Mouse (Mus musculus): ENCODE data around the gene Tenm4.
A peak's percentile ranks its signal among the peaks of the same experiment; 100 is the strongest.
"Not testable (repeated sequence)": the region's sequence is repeated elsewhere in the genome, so short reads cannot be mapped to it uniquely, and the experiment has no call there.

The Tenm4 gene

DNA sequence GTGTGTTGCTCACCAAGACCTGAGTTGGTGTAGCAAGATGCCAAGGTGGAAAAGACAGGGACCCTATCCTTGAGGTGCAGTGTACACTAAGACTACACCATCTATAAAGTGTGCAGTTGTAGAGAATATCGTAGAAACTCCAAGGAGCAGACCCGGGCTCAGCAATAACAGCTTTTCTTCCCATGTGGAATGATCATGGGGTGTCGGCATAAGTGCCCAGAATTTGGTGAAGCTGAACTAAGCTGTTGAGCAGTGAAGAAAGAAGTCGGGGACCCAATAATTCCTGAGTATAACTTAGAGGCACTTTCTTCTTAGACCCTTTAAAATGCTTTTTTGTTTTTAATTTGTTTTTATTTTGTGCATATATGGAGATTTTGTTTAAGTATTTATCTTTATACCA lies 426.8 kb downstream of the Tenm4 start:
- DNase-seq: no peak

DNA sequence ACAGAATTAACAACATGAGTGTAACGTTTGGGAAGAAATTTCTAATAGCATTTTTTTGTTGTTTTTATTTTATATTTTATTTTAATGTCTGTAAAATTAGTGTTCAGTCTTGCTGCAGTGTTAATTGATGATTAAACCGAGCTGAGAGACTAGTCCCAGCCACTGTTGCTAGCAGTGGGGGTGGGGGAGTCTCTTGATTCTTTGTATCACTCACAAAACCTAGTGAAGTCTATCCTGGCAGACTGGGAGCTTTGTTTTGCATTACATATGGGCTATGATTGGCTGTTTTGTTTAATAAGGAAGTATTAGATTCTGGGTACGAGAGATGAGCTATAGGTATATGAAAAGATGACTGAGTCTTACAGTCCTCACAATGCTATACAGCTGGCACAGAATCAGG lies 428.0 kb downstream of the Tenm4 start:
- no peak for DNase-seq

DNA sequence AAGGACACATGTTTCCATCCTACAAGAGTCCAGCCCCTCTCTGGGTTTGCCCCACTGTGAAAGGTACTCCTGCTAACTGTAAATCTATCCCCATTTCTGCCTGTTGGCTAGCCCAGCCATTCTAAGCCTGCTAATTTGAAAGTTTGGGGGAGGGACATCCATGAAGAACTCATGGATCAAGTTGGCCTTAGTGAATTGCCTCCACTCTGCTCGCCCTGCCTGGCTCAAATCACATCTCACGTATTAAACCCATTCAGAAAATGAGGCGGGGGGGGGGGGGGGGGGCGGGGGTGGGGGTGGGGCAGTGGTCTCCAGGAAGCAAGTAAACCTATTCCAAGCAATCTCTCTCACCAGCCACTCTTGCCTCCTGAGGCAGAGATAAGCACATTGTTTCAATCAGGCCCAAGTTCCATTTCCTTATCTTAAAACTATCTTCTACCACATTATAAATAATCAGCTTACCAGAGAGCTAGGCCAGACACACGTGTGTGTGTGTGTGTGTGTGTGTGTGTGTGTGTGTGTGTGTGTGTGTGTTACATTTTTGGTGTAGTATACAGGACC lies 429.4 kb downstream of the Tenm4 start:
- no peak for DNase-seq

DNA sequence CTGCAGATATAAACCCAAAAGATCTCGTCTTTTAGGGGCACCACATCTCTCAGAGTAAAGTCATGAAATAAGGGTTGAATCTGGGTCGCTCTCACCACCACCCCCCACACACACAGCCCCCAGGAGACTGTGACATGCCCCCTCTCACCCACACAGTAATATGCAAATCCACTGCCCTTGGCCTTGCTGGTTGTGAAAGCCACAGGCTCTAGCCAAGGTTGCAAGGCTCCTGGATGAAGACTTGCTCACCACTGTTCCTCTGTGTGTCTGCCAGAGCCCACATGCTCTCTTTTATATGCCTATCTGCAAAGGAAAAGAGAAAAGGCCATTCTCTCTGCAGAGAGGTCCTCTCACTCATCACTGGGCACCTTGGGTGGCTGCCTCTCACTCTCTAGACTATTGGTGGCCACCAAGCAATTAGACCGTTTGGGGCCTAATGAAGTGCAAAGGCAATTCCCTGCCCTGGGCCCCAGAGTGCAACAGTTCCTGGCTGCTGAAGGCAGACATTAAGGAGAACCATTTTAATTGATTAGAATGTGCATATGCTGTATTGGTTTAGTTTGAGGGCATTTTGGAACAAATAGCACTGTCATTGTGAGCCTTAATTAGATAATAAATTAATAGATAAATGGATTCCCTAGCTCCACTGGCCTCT lies 433.2 kb downstream of the Tenm4 start:
- no peak for DNase-seq

DNA sequence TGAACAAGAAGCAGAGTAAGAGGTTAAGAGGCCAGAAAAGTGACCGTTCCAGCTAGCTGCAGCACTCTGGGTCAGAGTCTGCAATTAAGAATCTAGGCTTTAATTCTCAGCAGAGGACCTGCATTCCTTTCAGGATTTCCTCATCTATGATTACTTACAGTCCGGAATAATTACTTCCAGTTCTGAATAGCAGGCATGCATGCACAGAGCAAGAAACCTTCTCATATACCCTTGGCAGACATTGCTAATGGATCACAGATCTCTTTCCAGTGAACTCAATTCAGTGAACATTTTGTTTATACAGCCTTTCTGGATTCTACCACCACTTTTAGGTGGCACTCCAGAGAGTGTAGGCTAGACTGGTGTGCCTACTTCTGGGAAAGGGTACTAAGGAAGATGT lies 434.3 kb downstream of the Tenm4 start:
- DNase-seq: no peak

DNA sequence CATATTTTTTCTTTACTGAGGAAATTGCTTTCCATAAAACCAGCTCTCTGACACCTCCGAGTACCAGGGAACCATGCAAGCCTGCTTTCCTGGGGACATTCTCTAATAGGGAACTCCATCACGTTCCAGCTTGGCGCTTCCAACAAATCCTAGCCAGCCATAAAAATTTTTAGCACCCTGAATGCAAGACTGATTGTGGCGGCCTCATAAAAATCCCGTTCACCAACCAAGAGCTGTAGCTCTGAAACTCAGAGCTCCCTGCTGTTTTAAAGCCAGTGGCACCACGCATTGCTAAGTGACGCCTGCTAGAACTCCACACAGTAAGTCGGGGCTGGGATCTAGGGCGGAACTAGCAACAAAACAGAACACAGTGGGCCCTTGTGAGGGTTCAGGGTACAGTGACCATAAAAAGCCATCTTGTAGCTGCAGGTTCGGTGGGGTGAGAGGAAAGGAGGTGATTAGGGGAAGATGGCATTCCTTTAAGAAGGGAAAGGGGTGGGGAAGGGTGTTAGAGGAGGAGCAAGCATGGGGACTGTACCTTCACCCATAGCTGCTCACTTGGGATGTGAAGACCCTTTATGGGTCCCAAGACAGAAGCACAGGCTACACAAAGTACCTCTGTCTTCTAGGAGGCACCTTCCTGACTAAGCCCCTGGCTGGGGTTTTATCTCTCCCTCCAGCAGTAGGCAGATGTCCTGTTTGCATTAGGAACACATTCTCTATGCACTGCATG lies 439.0 kb downstream of the Tenm4 start:
- DNase-seq: peak; percentile 6

DNA sequence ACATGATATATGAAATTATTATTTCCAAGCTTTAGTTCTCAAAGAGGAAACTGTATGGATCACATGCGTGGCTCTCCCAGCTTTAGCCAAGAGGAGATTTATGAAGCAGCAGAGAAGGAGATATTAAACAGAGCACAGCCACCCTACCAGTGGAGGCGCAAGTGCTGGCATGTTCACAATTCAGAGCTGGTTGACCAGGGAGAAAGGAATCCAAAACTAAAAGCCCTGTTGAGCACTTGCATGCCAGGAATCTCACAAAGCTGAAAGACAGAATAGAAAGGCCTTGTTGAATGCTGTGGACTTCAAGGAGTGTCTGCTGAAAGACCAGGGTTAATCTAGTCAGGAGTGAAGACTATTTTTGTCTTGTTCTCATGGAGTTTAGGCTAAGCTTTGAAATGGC lies 446.3 kb downstream of the Tenm4 start:
- no peak for DNase-seq

DNA sequence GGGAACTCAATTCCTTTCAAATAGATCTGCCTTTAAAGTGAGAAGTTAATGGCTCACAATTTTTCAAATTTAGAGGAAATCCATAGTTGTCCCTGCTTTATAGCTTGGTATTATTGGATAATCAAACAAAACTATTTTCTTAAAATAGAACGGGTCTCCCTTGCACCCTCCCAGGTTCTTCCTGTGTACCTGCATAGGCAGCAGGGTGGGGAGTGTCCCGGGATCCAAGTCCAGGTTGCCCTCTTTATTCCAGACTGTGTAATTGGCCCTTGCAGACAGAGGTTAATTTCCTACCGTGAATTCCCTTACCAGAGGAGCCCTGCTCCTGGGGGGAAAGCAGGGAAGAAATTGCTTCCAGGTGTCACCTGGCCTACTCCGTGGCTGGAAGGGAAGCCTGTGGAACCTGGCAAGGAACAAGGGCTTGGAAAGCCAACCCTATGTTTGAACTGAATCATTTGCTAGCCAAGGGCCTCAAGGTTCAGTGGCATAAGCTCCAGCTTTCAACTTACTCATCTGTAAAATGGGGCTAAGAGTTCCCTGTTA lies 449.0 kb downstream of the Tenm4 start:
- no peak for DNase-seq

DNA sequence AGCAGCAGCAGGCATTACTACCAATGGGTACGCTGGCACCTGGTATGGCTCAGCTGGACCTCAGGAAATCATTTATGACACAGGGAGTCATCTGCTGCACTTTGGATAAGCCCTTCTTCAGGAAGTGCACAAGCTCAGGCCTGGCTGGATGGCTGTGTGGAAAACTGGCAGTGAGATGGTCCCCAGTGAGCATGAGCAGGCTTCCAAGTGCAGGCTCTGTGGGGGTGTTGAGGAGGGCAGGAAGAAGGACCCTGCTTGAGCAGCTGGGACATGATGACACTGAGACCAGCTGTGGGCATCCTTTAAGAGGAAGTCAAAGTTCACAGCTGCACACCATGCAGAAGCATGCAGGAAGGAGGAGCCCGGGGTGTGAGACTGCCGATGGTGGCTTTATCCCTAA lies 455.3 kb downstream of the Tenm4 start:
- no peak for DNase-seq

DNA sequence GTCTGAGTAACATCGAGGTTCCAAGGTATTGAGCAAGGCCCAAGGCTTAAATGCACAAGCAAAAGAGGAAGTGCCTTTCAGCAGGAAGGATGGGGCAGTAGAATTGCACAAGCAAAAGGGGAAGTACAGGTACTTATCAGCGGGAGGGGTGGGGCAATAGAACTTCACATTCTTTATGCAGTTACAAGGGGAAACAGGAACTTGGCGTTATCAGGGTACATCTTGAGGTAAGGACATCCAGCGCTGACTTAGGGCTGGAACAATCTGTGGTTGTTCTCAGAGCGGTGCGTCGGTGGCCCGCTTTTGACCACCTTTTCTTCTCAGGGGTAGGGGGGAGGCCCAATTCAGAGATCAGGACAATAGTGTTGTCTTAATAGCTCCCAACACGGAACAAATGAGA lies 459.5 kb downstream of the Tenm4 start:
- DNase-seq: not testable (repeated sequence)

DNA sequence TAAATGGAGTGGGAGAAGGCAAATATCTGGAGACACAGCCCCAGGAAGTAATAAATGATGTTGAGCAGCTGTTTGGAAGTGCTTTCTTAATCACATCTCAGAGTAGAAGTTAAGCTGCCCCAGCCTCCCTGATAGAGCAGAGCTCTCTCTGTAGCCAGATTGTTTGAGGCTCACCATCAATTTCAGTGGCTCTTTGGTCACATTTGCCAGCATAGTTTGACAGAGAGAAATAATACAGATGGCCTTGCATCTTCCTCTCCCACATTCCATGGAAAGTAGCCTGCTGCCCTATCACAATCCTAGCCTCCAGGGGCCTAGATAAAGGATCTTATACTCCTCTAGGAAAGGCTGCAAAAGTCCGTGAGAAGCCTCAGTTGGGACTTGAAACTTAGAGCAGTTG lies 462.0 kb downstream of the Tenm4 start:
- DNase-seq: no peak

DNA sequence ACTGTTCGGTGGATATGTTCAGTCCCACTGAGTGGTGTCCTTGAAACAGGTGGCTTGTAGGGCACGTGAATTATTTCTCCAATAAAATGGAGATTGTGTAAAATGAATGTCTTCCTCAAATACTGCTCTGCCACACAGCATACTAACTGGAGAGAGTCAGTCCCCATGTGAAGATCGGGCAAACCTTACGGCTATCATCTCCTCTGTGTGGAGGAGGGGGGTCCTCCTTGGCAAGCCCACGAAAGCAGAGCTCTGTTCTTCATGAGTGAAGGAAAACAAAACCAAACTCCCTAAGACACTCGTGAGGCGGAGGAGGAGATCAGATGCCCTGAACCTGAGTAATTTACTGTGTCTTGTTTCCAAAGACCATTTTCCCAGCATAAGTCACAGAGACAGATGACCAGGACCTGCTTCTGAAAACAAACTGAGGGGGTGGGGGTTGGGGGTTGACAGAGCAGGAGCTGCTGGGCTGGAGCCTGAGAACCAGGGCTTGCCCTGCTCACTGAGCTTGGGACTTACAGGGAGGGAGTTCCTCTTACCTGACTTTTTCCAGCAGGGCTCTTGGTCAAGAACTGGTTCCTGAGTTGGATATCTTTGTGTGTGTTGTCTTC lies 464.9 kb downstream of the Tenm4 start:
- DNase-seq: no peak

DNA sequence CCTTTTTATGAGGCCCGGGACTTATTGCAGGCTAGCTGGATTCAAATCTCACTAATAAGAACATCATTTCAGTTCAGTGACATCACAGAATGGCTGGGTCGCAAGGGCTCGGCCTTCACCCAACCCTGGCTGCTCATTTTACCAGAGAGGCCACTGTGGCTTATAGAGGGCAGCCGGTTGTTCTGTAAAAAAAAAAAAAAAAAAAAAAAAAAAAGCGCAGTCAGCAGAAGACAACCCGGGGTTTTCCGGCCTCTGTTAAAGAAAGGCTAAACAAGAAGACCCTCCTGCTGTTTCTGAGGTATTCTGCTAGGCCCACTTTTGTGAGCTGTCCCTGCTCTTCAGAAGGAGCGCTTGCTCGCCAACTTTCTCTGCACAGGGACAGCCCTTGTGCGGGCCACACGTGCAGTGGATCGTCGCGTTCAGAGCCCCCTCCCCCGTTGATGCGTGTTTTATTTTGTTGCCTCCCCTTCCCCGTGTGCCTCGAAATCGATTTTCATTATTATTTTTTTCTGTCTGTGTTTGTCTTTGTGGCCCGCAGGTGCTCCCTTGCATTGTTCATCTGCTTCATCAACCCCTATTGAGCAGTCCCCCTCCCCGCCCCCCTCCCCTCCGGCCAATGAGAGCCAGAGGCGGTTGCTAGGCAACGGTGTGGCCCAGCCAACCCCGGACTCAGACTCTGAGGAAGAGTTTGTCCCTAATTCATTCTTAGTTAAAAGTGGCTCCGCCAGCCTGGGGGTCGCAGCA lies 472.6 kb downstream of the Tenm4 start:
- no peak for DNase-seq

DNA sequence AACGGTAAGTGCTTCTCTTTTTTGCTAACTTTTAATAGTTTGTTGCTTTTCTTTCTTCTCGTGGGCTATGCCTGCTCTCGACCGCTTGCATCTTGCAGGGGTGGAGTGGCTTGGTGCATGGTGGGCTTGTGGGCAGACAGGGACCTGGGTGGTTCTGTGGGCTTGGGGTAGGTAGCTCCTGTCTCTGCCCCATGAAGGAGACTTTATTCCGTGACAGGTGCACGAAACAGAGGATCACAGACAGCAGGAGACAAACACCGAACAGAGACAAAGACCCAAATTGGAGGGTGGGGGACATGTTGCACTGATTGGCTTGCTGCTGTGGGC lies 473.1 kb downstream of the Tenm4 start:
- DNase-seq: no peak

DNA sequence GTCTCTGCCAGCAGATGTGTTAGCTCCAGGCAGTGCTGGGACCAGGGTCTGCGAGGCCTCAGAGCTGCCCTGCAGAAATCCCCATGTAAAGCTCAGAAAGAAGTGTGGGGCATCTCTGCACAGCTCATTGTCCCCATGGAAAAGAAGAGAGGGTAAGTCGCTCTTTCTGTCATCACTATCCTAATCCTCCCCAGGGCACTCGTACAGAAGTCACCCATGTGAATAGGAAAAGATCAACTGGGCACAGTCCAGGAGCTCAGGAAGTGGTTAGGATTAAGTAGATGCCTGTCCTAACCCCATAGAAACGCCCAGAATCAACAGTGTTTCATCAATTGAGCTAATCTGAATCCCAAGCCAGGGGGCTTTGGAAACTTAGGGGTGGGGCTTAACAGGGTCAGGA lies 476.6 kb downstream of the Tenm4 start:
- no peak for DNase-seq

DNA sequence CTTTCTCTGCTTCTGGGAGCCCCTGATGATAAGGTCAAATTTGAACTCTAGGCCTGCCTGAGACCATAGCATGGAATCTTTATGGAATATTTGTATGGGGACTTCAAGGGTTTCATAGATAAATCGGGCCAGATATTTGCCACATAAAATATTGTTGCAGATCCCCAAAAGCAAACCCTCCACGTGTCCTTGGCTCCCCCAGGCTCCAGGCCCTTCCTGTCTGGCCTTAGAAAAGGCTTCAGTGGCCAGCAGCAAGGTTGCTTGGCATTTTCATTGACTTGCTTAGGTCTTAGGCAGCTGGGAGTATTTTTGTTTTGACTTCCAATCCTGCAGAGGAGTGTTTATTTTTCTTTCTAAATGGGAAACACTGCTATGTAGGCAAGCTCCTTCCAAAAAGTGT lies 477.6 kb downstream of the Tenm4 start:
- DNase-seq: no peak

DNA sequence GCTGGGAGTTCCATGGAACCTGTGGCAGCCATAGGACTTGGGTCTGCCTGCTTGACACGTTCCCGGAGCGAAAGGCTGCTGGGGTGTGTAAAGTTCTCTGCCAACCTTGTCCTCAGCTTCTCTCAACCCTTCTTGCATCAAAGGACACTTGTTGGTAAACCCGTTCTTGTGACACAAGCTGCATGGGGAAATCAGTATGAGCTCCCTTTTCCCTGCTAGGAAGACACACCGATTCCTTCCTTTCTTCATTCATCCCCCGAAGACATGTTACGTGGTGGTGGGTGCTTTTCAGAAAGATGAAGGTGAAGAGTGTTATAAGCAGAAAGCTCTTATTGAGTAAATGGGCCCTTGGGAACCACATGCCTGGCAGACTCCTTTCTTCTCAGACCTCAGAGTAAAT lies 478.1 kb downstream of the Tenm4 start:
- no peak for DNase-seq

DNA sequence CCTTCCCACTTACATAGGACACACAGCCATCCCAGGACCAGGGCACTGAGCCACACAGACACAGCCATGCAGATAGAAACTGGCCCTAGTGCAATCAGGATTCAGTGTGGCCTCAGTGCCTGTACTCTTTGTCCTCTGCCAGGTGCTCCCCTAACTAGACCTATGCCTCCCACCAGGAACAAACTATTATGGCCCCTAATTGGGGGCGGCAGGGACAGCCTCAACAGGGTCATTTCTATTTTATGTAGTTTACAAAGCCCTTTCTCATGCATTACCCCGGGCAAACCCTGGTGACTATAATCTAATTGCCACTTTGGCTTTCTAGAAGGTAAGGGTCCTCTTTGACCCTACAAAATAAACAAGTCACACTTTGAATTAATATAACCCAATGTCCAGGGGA lies 479.4 kb downstream of the Tenm4 start:
- no peak for DNase-seq

DNA sequence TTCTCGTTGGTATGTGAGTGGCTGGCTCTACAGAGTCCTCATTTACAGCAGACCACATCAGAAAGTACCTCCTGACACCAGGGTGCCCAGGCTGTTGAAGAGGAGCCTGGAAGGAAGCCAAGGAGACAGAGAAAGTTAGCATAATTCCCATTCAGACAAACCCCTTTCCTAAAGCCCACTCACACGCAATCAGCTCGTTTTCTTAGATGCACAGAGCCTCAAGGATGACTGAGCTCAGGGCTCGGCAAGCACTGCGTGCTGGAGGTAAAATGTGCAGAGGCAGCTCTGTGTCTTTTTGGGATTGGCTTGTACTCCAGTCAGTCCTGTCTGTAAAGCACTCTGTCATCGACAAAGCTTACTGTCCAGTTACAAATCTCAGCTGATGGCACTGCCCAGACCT lies 480.0 kb downstream of the Tenm4 start:
- DNase-seq: no peak

DNA sequence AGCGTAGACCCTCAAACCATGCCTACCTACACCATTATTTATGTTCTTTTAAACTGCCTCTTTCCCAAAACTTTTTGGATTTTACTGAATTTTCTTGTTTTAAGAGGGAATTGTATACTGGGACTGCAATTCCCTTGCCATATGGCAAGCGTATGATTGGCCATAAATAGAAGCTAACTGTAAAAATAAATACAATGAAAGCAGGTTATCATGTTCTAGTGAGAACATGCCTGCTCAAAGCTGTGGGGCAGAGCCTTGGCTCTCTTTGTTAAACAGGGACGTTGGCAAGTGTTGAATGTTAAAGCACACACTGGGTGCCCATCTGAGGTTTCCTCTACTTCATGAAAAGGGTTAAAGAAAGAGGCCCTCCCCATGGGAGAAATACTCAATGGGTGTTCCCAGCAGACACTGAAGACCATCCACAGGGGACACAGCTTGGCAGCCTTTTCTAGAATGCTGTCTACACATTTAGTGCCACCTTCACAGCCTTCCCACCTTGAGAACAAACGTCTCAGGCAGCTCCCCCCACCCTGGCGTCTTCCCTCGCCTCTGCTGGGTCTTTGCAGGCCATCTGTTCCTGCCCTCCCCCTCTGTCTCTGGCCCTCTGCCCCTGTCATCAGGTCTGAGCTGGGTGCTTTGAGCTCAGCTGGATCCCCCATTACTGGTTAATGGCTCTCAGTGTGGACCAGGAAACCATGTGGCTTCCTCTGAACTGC lies 480.7 kb downstream of the Tenm4 start:
- DNase-seq: peak; percentile 48

DNA sequence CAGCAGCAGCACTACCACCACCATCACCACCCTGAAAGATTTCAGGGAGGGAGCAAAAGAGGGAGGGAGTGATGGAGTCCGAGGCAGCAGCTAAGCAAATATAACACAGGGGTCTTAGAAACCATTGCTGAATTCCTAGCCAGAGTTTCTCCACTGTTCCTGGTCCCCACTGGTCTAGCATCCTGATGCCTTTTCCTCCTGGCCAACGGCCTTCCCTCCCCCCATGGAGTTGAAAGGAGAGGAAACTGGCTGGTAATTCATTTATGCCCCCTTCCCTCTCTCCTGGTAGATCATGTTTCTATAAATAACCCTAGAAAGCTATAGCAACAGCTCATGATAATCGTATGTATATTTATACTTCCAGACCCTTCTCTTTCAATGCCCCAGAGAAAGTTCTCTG lies 481.8 kb downstream of the Tenm4 start:
- no peak for DNase-seq

DNA sequence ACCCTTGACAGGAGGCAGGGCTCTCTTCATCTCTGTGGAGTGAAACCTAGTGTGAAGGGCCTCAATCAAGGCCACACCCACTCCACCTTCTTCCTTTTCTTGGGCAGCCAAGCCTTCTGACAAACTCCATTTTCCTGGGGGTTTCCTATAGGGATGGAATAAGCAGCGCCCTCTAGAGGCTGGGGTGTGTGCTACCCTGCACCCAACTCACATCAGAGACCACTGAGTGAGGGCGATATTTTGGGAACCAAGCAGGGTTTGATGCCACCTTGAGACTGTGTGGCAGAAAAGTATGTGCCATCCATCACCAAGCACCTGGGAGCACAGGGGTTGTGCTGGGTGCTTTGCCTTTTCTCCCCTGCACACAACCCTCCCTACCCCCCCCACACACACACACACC lies 483.2 kb downstream of the Tenm4 start:
- no peak for DNase-seq

Data from right cerebral cortex, postnatal 25 days (tissue).